Mouse (Mus musculus): ENCODE measurements around the gene U2af2. TPM values are rescaled to one million over a fixed set of nuclear protein-coding genes. Genes with fewer than 3 reads are reported as not detected.
"Not testable (repeated sequence)": the region's sequence is repeated elsewhere in the genome, so short reads cannot be mapped to it uniquely, and the experiment has no call there.

U2af2 gene
- polyA plus RNA-seq (2016; fragmentation: Nextera tagmentation; extraction: Ambion mirVana): 176 and 180 TPM in 2 replicates

DNA sequence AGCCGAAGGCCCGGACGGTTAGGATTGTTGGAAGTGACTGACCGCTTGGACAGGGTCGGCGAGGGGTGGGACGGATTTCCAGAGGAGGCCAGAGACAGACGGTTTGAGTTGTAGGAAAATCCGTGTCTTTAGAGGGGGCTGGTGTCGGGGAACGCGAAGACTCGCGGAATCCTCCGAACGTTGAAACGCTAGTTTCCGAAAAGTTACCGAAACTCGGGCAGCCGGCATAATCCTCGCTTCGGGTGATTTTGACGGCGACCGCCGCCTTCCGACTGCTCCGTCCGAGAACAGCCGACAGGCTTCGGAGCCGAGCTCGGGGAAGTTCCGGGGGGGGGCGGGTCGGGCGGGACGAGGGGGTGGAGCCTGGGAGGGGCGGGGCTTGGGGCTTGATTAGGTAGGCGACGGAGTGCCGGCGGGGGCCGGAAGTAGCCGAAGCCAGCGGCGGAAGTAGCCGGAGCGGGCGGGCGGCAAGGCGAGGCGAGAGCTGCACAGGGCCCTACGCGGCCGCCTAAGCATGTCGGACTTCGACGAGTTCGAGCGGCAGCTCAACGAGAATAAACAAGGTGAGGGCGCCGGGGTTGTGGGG lies at the start of gene U2af2:
TSS of gene U2af2 (plus strand) at position 370 of the 586 bp plus-strand sequence.
- H3K36me3 ChIP-seq: peaks cover 23% of the 10 kb centered on the region
- WGBS: under 1% methylated on average over 65 of the region's 65 CpGs
- peaks cover 28% of the 10 kb centered on the region for H3K27me3 ChIP-seq (ENCODE audit: low read depth, poor library complexity, severe bottlenecking)
- peak within 1 kb of the TSS; percentile 97 for H3K27ac ChIP-seq (replicated peaks)
- H3K4me1 ChIP-seq: peaks cover 48% of the 10 kb centered on the region
- peak; percentile 97 for DNase-seq (ENCODE audit: low spot score)
- peak within 1 kb of the TSS; percentile 74 for H3K4me3 ChIP-seq
- no peaks in the 10 kb centered on the region for H3K9me3 ChIP-seq (replicated peaks)

- peaks cover 15% of the 10 kb centered on the region for H3K4me1 ChIP-seq
- no peaks in the 10 kb centered on the region for H3K27me3 ChIP-seq (ENCODE audit: low read depth, poor library complexity, severe bottlenecking)
- no peak for DNase-seq (ENCODE audit: low spot score)
- WGBS: 90% methylated on average over 27 of the region's 27 CpGs
- peaks cover 10% of the 10 kb centered on the region for H3K9me3 ChIP-seq (replicated peaks)
- H3K27ac ChIP-seq (replicated peaks): no peak overlapping the region
- H3K36me3 ChIP-seq: peaks cover 65% of the 10 kb centered on the region
- peak overlapping the region; percentile 77 for H3K4me3 ChIP-seq
Observed at GRCm38 (mm10) chr7:5012681-5013513, 49.0 kb upstream of the U2af2 start.

DNA sequence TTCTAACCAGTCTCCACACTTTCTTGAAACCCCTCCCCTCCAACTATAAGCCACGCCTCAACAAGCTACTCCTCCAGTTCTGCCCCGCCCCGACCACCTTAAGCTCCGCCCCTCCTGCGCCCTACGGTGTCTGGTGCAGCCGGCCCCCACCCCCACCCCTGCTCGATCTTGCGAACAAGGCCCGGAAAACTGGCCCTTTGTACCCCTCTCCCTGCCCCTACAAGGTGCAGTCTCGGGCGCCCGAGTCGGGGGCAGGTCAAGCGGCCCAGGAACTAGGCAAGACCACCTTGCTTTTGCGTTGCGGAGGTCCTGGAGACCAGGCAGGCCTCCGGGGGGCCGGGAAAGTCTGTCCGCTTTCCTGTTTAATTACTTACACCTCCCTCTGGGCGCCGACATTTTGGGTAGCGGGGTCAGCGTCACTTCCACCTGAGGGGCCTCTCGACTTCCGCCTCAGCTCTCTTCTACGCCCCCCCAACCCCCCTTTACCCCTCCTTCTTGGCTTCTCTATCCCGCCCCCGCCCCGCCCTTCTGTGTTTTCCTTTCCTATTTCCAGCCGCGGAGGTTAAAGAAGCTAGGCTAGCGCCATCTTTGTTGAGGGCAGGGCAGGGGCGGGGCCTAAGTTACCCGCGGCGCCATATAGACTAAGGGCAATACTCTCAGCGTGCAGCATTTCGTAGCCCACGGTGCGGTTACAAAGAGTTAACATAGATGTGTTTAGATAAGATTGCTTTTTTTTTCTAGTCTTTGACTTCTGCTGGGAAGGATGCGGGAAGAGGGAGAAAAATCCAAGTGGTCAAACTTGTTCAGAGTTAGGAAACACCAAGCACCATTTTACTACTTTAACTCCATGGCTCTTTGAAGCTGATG lies 47.5 kb upstream of the U2af2 start, which contains the start of the genes Zfp524 and Fiz1:
TSS of gene Zfp524 (plus strand) at position 165 of the 867 bp plus-strand sequence.
TSS of gene Fiz1 (minus strand) at position 447 of the 867 bp plus-strand sequence.
- no peaks in the 10 kb centered on the region for H3K27me3 ChIP-seq (ENCODE audit: low read depth, poor library complexity, severe bottlenecking)
- H3K27ac ChIP-seq (replicated peaks): peak within 1 kb of the TSS; percentile 99
- H3K4me3 ChIP-seq: peak within 1 kb of the TSS; percentile 77
- peaks cover 19% of the 10 kb centered on the region for H3K4me1 ChIP-seq
- H3K9me3 ChIP-seq (replicated peaks): no peaks in the 10 kb centered on the region
- DNase-seq (ENCODE audit: low spot score): peak; percentile 97
- WGBS: under 1% methylated on average over 42 of the region's 42 CpGs
- H3K36me3 ChIP-seq: peaks cover 51% of the 10 kb centered on the region

DNA sequence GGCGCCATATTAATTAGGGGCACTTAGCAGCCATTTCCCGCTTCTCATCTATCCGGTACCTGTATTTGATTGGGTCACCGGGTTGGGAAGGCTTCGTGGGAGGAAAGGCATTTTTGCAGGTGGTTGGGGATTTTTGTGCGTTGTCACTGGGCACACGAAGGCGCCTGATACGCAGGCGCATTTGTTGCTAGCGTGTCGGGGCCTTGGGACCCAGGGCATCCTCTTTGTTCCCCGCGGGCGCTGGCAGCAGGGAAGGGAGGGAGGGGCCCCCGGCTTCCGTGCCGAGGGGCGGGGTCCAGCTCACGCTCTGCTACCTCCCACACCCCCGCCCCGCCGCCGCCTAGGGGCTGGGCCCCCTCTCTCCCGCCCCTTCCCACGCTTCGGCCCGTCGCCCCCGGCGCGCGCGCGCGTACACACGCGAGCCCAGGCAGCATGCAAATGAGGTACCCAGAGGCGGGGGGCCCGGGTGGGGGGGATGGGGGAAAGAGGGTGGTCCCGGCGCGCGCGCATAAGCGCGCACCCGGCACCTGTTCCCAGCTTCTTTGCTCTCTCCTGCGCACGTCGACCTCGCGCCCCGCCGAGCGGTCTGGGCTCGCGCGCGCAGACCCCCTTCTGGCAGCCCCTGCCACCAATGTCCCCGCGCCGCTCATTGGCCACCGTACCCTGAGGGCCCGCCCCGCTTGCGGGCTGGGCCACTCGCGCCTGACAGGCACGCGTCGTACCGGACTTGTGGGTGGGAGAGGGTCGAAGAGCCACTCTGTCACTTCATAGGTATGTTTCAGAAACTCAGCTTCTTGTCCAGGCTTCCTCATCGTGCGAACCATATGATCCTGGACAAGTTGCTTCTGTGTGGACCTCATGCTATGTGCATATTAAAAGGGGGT lies 46.6 kb upstream of the U2af2 start, which contains the start of gene Gm44973:
TSS of gene Gm44973 (plus strand) at position 379 of the 884 bp plus-strand sequence.
- H3K9me3 ChIP-seq (replicated peaks): no peaks in the 10 kb centered on the region
- DNase-seq (ENCODE audit: low spot score): peak; percentile 98

GRCm38 (mm10) chr7:5016057-5016456 lies 45.9 kb upstream of the U2af2 start:
- WGBS: 72% methylated on average over 3 of the region's 3 CpGs
- no peak for DNase-seq (ENCODE audit: low spot score)
- no peaks in the 10 kb centered on the region for H3K9me3 ChIP-seq (replicated peaks)
- peaks cover 35% of the 10 kb centered on the region for H3K36me3 ChIP-seq
- H3K27ac ChIP-seq (replicated peaks): peak overlapping the region; percentile 99
- peaks cover 23% of the 10 kb centered on the region for H3K4me1 ChIP-seq
- H3K4me3 ChIP-seq: peak overlapping the region; percentile 77
- H3K27me3 ChIP-seq (ENCODE audit: low read depth, poor library complexity, severe bottlenecking): no peaks in the 10 kb centered on the region

More for the DNA sequence above, 46.6 kb upstream of the U2af2 start, which contains the start of gene Gm44973:
- H3K4me3 ChIP-seq: peak within 1 kb of the TSS; percentile 77
- H3K4me1 ChIP-seq: peaks cover 20% of the 10 kb centered on the region
- WGBS: under 1% methylated on average over 65 of the region's 76 CpGs
- peaks cover 42% of the 10 kb centered on the region for H3K36me3 ChIP-seq
- peak within 1 kb of the TSS; percentile 99 for H3K27ac ChIP-seq (replicated peaks)
- H3K27me3 ChIP-seq (ENCODE audit: low read depth, poor library complexity, severe bottlenecking): no peaks in the 10 kb centered on the region

DNA sequence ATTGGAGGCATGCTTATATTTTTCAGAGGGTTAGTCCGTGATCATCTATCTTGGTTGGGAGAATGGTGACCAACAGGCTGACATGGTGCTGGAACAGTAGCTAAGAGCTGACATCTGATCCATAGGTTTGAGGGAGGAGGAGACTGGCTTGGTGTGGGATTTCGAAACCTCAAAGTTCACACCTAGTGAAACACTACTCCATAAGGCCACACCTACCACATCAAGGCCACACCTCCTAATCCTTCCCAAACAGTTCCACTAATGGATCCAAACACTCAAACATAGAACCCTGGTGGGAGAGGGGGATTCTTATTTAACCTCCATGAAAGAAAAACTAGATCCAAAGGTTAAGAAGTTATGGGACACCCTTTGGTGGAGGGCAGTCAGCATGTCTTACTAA lies 45.0 kb upstream of the U2af2 start:
- Histone ChIP-seq H3K36me3 (peaks cover 33% of the 10 kb centered on the region), H3K4me1 (peaks cover 31% of the 10 kb centered on the region), H3K27me3 (ENCODE audit: low read depth, poor library complexity, severe bottlenecking) (no peaks in the 10 kb centered on the region), H3K27ac (replicated peaks) (no peak overlapping the region), H3K9me3 (replicated peaks) (no peaks in the 10 kb centered on the region), H3K4me3 (no peak overlapping the region)
- WGBS: 100% methylated on average over 2 of the region's 2 CpGs
- DNase-seq (ENCODE audit: low spot score): no peak

DNA sequence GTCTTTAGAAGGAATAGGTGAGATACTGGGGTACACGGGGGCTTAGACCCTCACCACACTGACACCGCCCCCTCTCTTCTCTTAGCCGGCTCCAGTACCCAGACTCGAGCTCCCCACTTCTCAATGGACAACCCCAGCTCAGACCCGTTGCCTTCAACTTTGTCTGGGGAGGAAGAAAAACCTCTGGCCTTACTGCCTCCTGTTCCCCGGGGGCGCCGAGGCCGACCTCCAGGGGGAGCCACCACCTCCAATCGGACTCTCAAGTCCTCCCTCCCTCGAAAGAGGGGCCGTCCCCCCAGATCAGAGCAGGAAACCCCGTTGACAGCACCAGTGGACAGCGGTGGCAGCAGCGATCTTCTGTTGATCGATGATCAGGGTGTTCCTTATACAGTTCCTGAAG lies 44.6 kb upstream of the U2af2 start:
- no peak overlapping the region; the same call in 1 of the 2 replicates for H3K4me3 ChIP-seq
- no peak overlapping the region for H3K27ac ChIP-seq (replicated peaks)
- 87% methylated on average over 16 of the region's 16 CpGs for WGBS
- peaks cover 33% of the 10 kb centered on the region for H3K36me3 ChIP-seq
- DNase-seq (ENCODE audit: low spot score): no peak
- no peaks in the 10 kb centered on the region for H3K27me3 ChIP-seq (ENCODE audit: low read depth, poor library complexity, severe bottlenecking)
- H3K9me3 ChIP-seq (replicated peaks): no peaks in the 10 kb centered on the region
- H3K4me1 ChIP-seq: peaks cover 35% of the 10 kb centered on the region

DNA sequence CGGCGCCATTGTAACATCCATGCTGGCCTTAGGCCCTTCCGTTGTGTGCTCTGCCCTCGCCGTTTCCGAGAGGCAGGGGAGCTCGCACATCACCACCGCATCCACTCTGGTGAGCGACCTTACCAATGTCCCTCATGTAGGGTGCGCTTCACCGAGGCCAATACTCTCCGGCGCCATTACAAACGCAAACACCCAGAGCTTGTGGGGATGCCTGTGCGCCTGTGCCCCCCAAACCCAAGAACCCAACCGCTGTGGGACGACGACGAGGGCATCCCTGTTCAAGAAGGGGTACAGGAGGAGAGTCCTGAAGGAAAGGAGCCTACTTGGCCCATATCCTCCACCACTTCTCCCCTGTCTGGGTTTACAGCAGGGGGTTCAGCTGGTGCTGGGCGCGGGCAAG lies 44.0 kb upstream of the U2af2 start:
- Histone ChIP-seq H3K4me1 (peaks cover 38% of the 10 kb centered on the region), H3K36me3 (peaks cover 33% of the 10 kb centered on the region), H3K27me3 (ENCODE audit: low read depth, poor library complexity, severe bottlenecking) (no peaks in the 10 kb centered on the region), H3K4me3 (no peak overlapping the region; the same call in 1 of the 2 replicates), H3K27ac (replicated peaks) (no peak overlapping the region), H3K9me3 (replicated peaks) (no peaks in the 10 kb centered on the region)
- WGBS: 95% methylated on average over 21 of the region's 21 CpGs
- DNase-seq (ENCODE audit: low spot score): no peak

DNA sequence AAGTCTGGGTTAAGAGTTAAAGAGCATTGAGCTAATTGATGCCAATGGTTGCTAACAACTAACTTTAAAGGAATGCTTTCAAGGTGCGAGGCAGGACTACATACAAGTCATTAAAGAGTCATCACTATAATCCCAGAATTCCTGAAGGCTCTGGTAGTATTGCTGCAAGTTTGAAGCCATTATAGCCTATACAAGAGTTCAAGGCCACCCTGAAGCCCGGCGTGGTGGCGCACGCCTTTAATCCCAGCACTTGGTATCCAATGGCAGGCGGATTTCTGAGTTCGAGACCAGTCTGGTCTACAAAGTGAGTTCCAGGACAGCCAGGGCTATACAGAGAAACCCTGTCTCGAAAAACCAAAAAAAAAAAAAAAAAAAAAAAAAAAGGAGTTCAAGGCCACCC lies 42.4 kb upstream of the U2af2 start:
- H3K27me3 ChIP-seq (ENCODE audit: low read depth, poor library complexity, severe bottlenecking); DNase-seq (ENCODE audit: low spot score); H3K9me3 ChIP-seq (replicated peaks): not testable (repeated sequence)
- peaks cover 46% of the 10 kb centered on the region for H3K36me3 ChIP-seq
- peak overlapping the region; percentile 93 for H3K4me3 ChIP-seq
- 34% methylated on average over 8 of the region's 8 CpGs for WGBS
- H3K4me1 ChIP-seq: peaks cover 31% of the 10 kb centered on the region
- peak overlapping the region; percentile 96 for H3K27ac ChIP-seq (replicated peaks)

DNA sequence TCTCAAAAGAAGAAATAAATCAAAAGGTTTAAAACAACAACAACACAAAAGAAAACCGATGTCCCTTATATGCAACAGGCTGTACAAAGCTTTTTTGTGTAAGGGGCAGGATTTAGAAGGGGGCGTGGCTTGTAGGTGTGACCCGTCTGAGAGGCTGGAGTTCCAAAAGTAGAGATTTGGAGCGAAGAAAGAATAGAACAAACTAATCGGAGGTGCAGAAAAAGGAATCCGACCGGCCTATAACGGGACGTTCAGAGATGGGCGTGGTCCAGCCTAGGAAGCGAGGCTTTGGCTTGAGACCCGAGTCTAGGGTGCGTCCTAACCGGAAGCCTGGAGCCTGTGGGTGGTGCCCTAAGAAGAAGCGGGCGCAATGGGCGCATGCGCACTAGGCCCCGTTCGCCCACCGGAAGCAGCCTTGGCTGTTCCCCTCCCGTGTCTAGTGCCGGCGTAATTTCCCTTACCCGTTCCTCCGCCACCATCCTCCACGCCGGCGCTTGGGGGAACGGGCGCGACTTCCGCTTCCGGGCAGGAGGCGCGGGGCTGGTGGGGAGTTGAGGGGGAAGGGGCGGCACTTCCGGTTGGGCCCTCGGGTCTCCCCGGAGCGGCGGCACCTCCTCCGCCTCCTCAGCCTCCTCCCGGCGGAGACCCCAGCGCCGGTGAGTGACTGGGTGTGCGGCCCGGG lies 41.8 kb upstream of the U2af2 start, which contains the start of the genes Zfp865 and Ccdc106:
TSS of gene Zfp865 (plus strand) at position 377 of the 682 bp plus-strand sequence.
TSS of gene Ccdc106 (plus strand) at position 554 of the 682 bp plus-strand sequence.
- Histone ChIP-seq H3K27me3 (ENCODE audit: low read depth, poor library complexity, severe bottlenecking) (no peaks in the 10 kb centered on the region), H3K36me3 (peaks cover 51% of the 10 kb centered on the region), H3K27ac (replicated peaks) (peak within 1 kb of the TSS; percentile 96), H3K4me1 (peaks cover 31% of the 10 kb centered on the region), H3K4me3 (peak within 1 kb of the TSS; percentile 93), H3K9me3 (replicated peaks) (no peaks in the 10 kb centered on the region)
- WGBS: under 1% methylated on average over 49 of the region's 49 CpGs
- DNase-seq (ENCODE audit: low spot score): peak; percentile 100

DNA sequence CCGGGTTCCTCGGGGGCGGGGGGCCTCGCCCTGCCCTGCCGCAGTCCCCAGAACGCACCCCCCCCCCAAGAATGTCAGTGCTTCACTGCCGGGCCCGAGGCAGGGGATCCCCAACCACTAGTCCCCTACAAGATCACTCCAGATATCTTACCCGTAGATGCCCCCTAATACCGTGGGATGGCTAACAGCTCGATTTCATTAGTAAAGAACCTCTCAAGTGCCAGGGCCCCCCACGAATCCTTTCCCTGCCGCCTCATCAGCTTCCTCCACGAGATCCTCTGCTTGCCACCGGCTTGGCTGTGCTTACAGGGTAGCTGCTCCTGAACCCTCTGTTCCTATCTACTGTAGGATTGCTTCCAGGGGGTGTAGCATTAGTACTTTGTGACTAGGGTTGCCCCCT lies 41.3 kb upstream of the U2af2 start:
- WGBS: 1% methylated on average over 13 of the region's 15 CpGs
- peaks cover 56% of the 10 kb centered on the region for H3K36me3 ChIP-seq

More for the DNA sequence above, 41.3 kb upstream of the U2af2 start:
- Histone ChIP-seq H3K9me3 (replicated peaks) (no peaks in the 10 kb centered on the region), H3K4me1 (peaks cover 30% of the 10 kb centered on the region), H3K27ac (replicated peaks) (peak overlapping the region; percentile 96), H3K27me3 (ENCODE audit: low read depth, poor library complexity, severe bottlenecking) (no peaks in the 10 kb centered on the region), H3K4me3 (peak overlapping the region; percentile 93)
- no peak for DNase-seq (ENCODE audit: low spot score)
